Mouse (Mus musculus): Measurements from ENCODE around the gene Tor4a. TPM values are rescaled to one million over a fixed set of nuclear protein-coding genes. Genes with fewer than 3 reads are reported as not detected.

The Tor4a gene
- polyA plus RNA-seq, 1 experiment from 2014 or later: 1.9 TPM

- peak overlapping the region; percentile 51 for H3K4me3 ChIP-seq (ENCODE audit: low read depth, low read length)
- no peaks in the 10 kb centered on the region for H3K9me3 ChIP-seq (replicated peaks; ENCODE audit: control insufficient read depth, low read length)
- no peaks in the 10 kb centered on the region for H3K36me3 ChIP-seq (replicated peaks; ENCODE audit: control insufficient read depth, insufficient read depth, low read depth, low read length)
- peak overlapping the region; percentile 60 for H3K4me2 ChIP-seq (ENCODE audit: low read depth, low read length)
- ATAC-seq (replicated peaks; ENCODE audit: insufficient number of reproducible peaks, low FRiP score, low TSS enrichment, low read depth): peak; percentile 97
- H3K4me1 ChIP-seq (ENCODE audit: control insufficient read depth, insufficient read depth, low read length): peaks cover 2% of the 10 kb centered on the region; the same call in 1 of the 2 replicates
- peak overlapping the region; percentile 97 for H3K27ac ChIP-seq (replicated peaks; ENCODE audit: low read depth, low read length)
- peak overlapping the region; percentile 67 for H3K9ac ChIP-seq (replicated peaks; ENCODE audit: low read length)
- WGBS: 2% methylated on average over 39 of the region's 41 CpGs
- peak; percentile 99 for DNase-seq (ENCODE audit: low spot score)
- H3K27me3 ChIP-seq (ENCODE audit: control insufficient read depth, insufficient read depth, low read length): no peaks in the 10 kb centered on the region
Measured at GRCm38 (mm10) chr2:25224766-25225752, 28.4 kb upstream of the Tor4a start.

GRCm38 (mm10) chr2:25224492-25224765 lies 27.7 kb upstream of the Tor4a start, which contains the start of gene Tubb4b:
TSS of gene Tubb4b (minus strand) at chr2:25224702.
- 0% methylated on average over 17 of the region's 17 CpGs for WGBS
- DNase-seq (ENCODE audit: low spot score) (no peak), ATAC-seq (replicated peaks; ENCODE audit: insufficient number of reproducible peaks, low FRiP score, low TSS enrichment, low read depth) (no peak)
- Histone ChIP-seq H3K27ac (replicated peaks; ENCODE audit: low read depth, low read length) (peak within 1 kb of the TSS; percentile 97), H3K9me3 (replicated peaks; ENCODE audit: control insufficient read depth, low read length) (no peaks in the 10 kb centered on the region), H3K9ac (replicated peaks; ENCODE audit: low read length) (peak within 1 kb of the TSS; percentile 75), H3K4me1 (ENCODE audit: control insufficient read depth, insufficient read depth, low read length) (peaks cover 2% of the 10 kb centered on the region; the same call in 1 of the 2 replicates), H3K4me2 (ENCODE audit: low read depth, low read length) (peak within 1 kb of the TSS; percentile 87), H3K4me3 (ENCODE audit: low read depth, low read length) (peak within 1 kb of the TSS; percentile 78), H3K36me3 (replicated peaks; ENCODE audit: control insufficient read depth, insufficient read depth, low read depth, low read length) (no peaks in the 10 kb centered on the region), H3K27me3 (ENCODE audit: control insufficient read depth, insufficient read depth, low read length) (no peaks in the 10 kb centered on the region)

- peak overlapping the region; percentile 75 for H3K9ac ChIP-seq (replicated peaks; ENCODE audit: low read length)
- H3K4me2 ChIP-seq (ENCODE audit: low read depth, low read length): peak overlapping the region; percentile 87
- peak overlapping the region; percentile 85 for H3K27ac ChIP-seq (replicated peaks; ENCODE audit: low read depth, low read length)
- H3K36me3 ChIP-seq (replicated peaks; ENCODE audit: control insufficient read depth, insufficient read depth, low read depth, low read length): no peaks in the 10 kb centered on the region
- peaks cover 2% of the 10 kb centered on the region; the same call in 1 of the 2 replicates for H3K4me1 ChIP-seq (ENCODE audit: control insufficient read depth, insufficient read depth, low read length)
- H3K9me3 ChIP-seq (replicated peaks; ENCODE audit: control insufficient read depth, low read length): no peaks in the 10 kb centered on the region
- WGBS: under 1% methylated on average over 46 of the region's 53 CpGs
- peak overlapping the region; percentile 78 for H3K4me3 ChIP-seq (ENCODE audit: low read depth, low read length)
- ATAC-seq (replicated peaks; ENCODE audit: insufficient number of reproducible peaks, low FRiP score, low TSS enrichment, low read depth) (peak; percentile 24), DNase-seq (ENCODE audit: low spot score) (peak; percentile 65)
- H3K27me3 ChIP-seq (ENCODE audit: control insufficient read depth, insufficient read depth, low read length): no peaks in the 10 kb centered on the region
Measured at GRCm38 (mm10) chr2:25223681-25224491, 27.2 kb upstream of the Tor4a start.

- DNase-seq (ENCODE audit: low spot score) (no peak), ATAC-seq (replicated peaks; ENCODE audit: insufficient number of reproducible peaks, low FRiP score, low TSS enrichment, low read depth) (no peak)
- Histone ChIP-seq H3K9me3 (replicated peaks; ENCODE audit: control insufficient read depth, low read length) (no peaks in the 10 kb centered on the region), H3K4me2 (ENCODE audit: low read depth, low read length) (no peak overlapping the region), H3K27ac (replicated peaks; ENCODE audit: low read depth, low read length) (no peak overlapping the region), H3K27me3 (ENCODE audit: control insufficient read depth, insufficient read depth, low read length) (no peaks in the 10 kb centered on the region), H3K4me1 (ENCODE audit: control insufficient read depth, insufficient read depth, low read length) (peaks cover 2% of the 10 kb centered on the region; the same call in 1 of the 2 replicates), H3K4me3 (ENCODE audit: low read depth, low read length) (no peak overlapping the region), H3K36me3 (replicated peaks; ENCODE audit: control insufficient read depth, insufficient read depth, low read depth, low read length) (no peaks in the 10 kb centered on the region), H3K9ac (replicated peaks; ENCODE audit: low read length) (no peak overlapping the region)
- WGBS: 64% methylated on average over 5 of the region's 5 CpGs
Measured at GRCm38 (mm10) chr2:25221331-25221772, 24.7 kb upstream of the Tor4a start.

GRCm38 (mm10) chr2:25218445-25218844 lies 21.8 kb upstream of the Tor4a start, which contains the start of gene Fam166a:
TSS of gene Fam166a (plus strand) at chr2:25218745.
- H3K4me2 ChIP-seq (ENCODE audit: low read depth, low read length): no peak within 1 kb of the TSS
- no peak for DNase-seq (ENCODE audit: low spot score)
- H3K4me1 ChIP-seq (ENCODE audit: control insufficient read depth, insufficient read depth, low read length): no peaks in the 10 kb centered on the region
- no peaks in the 10 kb centered on the region for H3K9me3 ChIP-seq (replicated peaks; ENCODE audit: control insufficient read depth, low read length)
- H3K9ac ChIP-seq (replicated peaks; ENCODE audit: low read length): no peak within 1 kb of the TSS
- H3K36me3 ChIP-seq (replicated peaks; ENCODE audit: control insufficient read depth, insufficient read depth, low read depth, low read length): no peaks in the 10 kb centered on the region
- H3K4me3 ChIP-seq (ENCODE audit: low read depth, low read length): no peak within 1 kb of the TSS
- no peak for ATAC-seq (replicated peaks; ENCODE audit: insufficient number of reproducible peaks, low FRiP score, low TSS enrichment, low read depth)
- no peaks in the 10 kb centered on the region for H3K27me3 ChIP-seq (ENCODE audit: control insufficient read depth, insufficient read depth, low read length)
- no peak within 1 kb of the TSS for H3K27ac ChIP-seq (replicated peaks; ENCODE audit: low read depth, low read length)

GRCm38 (mm10) chr2:25217666-25218065 lies 21.0 kb upstream of the Tor4a start:
- DNase-seq (ENCODE audit: low spot score): no peak
- Histone ChIP-seq H3K36me3 (replicated peaks; ENCODE audit: control insufficient read depth, insufficient read depth, low read depth, low read length) (no peaks in the 10 kb centered on the region), H3K9ac (replicated peaks; ENCODE audit: low read length) (no peak overlapping the region), H3K27ac (replicated peaks; ENCODE audit: low read depth, low read length) (no peak overlapping the region), H3K4me2 (ENCODE audit: low read depth, low read length) (no peak overlapping the region), H3K4me3 (ENCODE audit: low read depth, low read length) (no peak overlapping the region), H3K27me3 (ENCODE audit: control insufficient read depth, insufficient read depth, low read length) (no peaks in the 10 kb centered on the region), H3K4me1 (ENCODE audit: control insufficient read depth, insufficient read depth, low read length) (no peaks in the 10 kb centered on the region), H3K9me3 (replicated peaks; ENCODE audit: control insufficient read depth, low read length) (no peaks in the 10 kb centered on the region)
- no peak for ATAC-seq (replicated peaks; ENCODE audit: insufficient number of reproducible peaks, low FRiP score, low TSS enrichment, low read depth)
- WGBS: 55% methylated on average over 2 of the region's 2 CpGs

- Histone ChIP-seq H3K27me3 (ENCODE audit: control insufficient read depth, insufficient read depth, low read length) (no peaks in the 10 kb centered on the region), H3K4me1 (ENCODE audit: control insufficient read depth, insufficient read depth, low read length) (peaks cover 8% of the 10 kb centered on the region)
Measured at GRCm38 (mm10) chr2:25214444-25214843, 17.8 kb upstream of the Tor4a start, which contains the start of gene Stpg3. TSS of gene Stpg3 (minus strand) at chr2:25214637.

More at GRCm38 (mm10) chr2:25214444-25214843, 17.8 kb upstream of the Tor4a start, which contains the start of gene Stpg3:
- 66% methylated on average over 3 of the region's 3 CpGs for WGBS
- no peak within 1 kb of the TSS for H3K4me3 ChIP-seq (ENCODE audit: low read depth, low read length)
- H3K9ac ChIP-seq (replicated peaks; ENCODE audit: low read length): no peak within 1 kb of the TSS
- no peaks in the 10 kb centered on the region for H3K36me3 ChIP-seq (replicated peaks; ENCODE audit: control insufficient read depth, insufficient read depth, low read depth, low read length)
- no peak within 1 kb of the TSS for H3K4me2 ChIP-seq (ENCODE audit: low read depth, low read length)
- no peak within 1 kb of the TSS for H3K27ac ChIP-seq (replicated peaks; ENCODE audit: low read depth, low read length)
- DNase-seq (ENCODE audit: low spot score) (no peak), ATAC-seq (replicated peaks; ENCODE audit: insufficient number of reproducible peaks, low FRiP score, low TSS enrichment, low read depth) (no peak)
- no peaks in the 10 kb centered on the region for H3K9me3 ChIP-seq (replicated peaks; ENCODE audit: control insufficient read depth, low read length)
